In the genomic region with DNA sequence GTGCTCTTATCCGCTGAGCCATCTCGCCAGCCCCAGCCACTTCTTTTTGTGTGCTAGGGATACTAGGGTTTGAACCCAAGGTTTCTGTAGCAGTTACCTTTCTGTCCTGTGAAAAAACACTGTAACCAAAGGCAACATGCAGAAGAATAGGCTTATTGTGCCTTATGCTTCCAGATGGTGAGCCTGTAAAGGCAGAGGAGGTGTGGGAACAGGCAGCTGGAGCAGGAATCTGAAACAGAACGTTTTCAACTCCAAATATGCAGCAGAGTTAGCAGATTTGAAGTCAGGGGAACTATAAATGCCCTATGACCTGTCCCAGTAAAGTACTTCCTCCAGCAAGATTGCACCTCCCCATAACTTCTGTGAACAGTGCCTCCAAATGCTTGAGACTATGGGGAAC, we compare ENCODE assay signal across 8 mouse cellular contexts.
"Had no signal": no experiment of that assay in that cellular context is flagged by ENCODE, and none has a peak within 500 bp of the region (broad histone marks: within the 10 kb centered on the region; RNA-seq: fewer than 3 reads in every experiment).

No protein-coding gene starts in this region.

- DNase-seq: kidney, adult 2 months; kidney, postnatal 25 days; left cerebral cortex, postnatal 4 days; liver, postnatal 0 days; lung, embryonic 14.5 days; retina, postnatal 1 day; right cerebral cortex, postnatal 14 days; thymus, postnatal 36 days had no signal
